Mouse (Mus musculus): ENCODE results near the gene Frmd5. TPM values are rescaled to one million over a fixed set of nuclear protein-coding genes. Genes with fewer than 3 reads are reported as not detected.
A peak's percentile ranks its signal among the peaks of the same experiment; 100 is the strongest.

Frmd5 gene
- total RNA-seq, 2 experiments from 2014 or later, result not detected

DNA sequence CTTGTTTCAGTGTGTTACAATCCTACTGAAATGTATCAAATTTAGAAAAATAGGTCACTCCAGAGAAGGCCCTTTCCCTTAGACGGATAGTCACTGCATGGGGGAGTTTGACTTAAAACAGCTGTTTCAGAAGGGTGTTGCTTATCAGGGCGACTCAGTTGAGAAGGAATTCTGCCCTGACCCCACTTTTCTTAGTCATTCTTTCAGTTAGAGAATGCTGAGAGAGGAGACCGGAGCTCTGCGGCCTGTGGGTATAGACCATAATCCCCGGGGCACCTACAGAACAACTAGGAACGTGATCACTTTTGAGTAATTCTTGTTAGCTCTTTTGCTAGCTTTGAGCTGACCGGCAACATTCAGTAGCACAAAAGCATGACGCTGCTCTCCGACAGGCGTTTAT lies 178.6 kb downstream of the Frmd5 start:
- ATAC-seq (replicated peaks; ENCODE audit: poor library complexity), result no peak

DNA sequence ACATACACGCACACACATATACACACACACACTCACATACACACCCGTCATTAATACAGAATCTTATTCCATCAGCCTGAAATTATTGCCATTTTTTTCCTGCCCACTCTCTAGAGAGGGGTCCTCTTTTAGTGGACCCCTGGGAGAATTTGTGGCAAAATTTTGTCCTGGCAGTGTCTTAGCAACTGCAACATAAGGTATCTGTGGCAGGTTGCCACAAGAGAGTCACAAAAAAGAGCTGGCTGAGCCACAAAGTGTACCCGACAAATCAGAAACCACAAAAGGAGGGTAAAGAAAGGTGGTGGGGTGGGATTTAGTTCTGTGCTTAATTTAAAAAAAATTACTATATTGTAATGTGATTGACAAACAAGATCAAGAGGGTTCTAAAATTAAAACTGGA lies 181.0 kb downstream of the Frmd5 start:
- ATAC-seq (replicated peaks; ENCODE audit: poor library complexity), result no peak

GRCm38 (mm10) chr2:121621262-121622163 lies 185.4 kb downstream of the Frmd5 start:
- ATAC-seq (replicated peaks; ENCODE audit: poor library complexity), result no peak

- no peak for ATAC-seq (replicated peaks; ENCODE audit: poor library complexity)
Measured at GRCm38 (mm10) chr2:121620582-121621261, 186.2 kb downstream of the Frmd5 start.

- no peak for ATAC-seq (replicated peaks; ENCODE audit: poor library complexity)
Measured at GRCm38 (mm10) chr2:121615199-121615559, 191.7 kb downstream of the Frmd5 start.

GRCm38 (mm10) chr2:121614483-121615198 lies 192.2 kb downstream of the Frmd5 start:
- ATAC-seq (replicated peaks; ENCODE audit: poor library complexity), result no peak

GRCm38 (mm10) chr2:121612112-121612511 lies 194.8 kb downstream of the Frmd5 start:
- ATAC-seq (replicated peaks; ENCODE audit: poor library complexity), result peak; percentile 66; the same call in 1 of the 2 replicates

DNA sequence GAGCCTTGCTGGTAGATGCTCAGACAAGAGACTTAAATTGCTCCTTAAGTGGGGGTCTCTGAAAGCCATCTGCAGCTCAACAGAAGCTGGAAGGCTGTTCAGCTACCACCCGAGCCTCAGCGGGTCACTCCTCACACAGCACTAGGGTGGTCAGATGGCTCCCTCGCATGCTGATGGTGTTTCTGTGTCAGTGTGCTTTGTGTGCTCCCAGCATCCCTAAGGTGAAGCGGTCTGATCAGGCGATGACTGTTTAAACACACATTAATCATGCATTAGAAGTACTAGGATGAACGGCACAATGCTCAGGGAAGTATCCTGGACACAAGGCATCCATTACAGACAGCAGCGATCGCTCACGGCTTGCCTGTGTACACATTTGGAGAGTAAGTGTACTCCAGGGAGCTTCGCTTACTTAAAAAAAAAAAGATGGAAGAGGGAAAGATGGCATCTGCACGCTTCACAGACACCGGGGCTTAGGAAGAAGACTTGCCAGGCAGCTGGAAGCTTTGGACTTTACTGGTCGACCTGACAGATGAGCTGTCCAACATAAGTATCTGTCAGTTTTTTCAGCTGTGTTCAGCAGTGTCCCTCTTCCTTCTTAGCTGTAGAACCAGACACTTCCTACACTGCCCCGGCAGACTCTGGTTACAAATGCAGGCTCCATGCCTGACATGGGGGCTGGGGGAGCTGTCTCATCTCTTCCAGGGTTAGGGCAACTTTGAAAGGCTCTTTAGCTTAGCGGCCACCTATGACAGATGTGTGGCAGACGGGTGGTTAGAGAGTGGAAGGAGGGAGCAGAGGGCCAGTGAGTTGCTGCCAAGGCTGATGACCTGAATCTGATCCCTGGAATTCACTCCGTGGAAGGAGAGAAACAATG lies 196.6 kb downstream of the Frmd5 start:
- ATAC-seq (replicated peaks; ENCODE audit: poor library complexity), result no peak

GRCm38 (mm10) chr2:121609141-121609724 lies 197.7 kb downstream of the Frmd5 start:
- ATAC-seq (replicated peaks; ENCODE audit: poor library complexity), result no peak

DNA sequence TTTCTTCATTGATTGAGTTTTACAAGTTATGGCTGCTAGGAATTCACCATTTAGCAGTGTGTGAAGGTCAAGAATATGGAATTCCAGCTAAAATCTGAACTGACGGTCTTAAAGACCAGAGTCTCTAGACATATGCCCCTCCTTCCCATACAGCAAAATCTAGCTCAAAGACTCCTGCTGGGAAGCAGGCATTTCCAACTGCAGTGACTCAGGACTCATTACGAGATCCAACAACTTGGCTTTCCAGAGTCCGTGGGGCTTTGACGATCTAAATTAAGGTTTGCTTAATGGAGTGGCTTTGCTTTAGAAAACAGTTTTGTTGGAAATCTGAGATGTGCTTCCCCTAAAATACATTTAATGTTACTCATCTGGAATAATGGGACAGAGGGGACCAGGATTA lies 204.5 kb downstream of the Frmd5 start:
- ATAC-seq (replicated peaks; ENCODE audit: poor library complexity), result no peak

- no peak for ATAC-seq (replicated peaks; ENCODE audit: poor library complexity)
Measured at GRCm38 (mm10) chr2:121601543-121601942, 205.3 kb downstream of the Frmd5 start.

DNA sequence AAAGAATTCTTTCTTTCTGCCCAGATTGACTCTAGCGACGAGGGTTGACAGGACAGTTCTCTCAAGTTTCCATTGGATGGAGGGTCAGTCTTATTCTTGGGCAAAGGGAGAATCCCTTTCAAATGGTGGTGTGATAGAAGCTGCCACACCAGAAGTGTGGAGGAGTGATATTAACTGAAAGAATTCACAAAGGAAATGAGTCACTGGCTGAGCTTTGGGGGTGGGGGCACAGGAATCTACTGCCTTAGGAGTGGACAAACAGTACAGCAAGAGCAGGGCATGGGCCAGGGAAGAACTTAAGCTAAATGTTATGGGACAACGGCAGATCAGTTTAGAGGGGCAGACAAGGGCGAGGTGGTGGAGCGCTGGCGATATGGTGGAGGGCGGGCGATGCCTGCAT lies 206.2 kb downstream of the Frmd5 start:
- no peak for ATAC-seq (replicated peaks; ENCODE audit: poor library complexity)

DNA sequence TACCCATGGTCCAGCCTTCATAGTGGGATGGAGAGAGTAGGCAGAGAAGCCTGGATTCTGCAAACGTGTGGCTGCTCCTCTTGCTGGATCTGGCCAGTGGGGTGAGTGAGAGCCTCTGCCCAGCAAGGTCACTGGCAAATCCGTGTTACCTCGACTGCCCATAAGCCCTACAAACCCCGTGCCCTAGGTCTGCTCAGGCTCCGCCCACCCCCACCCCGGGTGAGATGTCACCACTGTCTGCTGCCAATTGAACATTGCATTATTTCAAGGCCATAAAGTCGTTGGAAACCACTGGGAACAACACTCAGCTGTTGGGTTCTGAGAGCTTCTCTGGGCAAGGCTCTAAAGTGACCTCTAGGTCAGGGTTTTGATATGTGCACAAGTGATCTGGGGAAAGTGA lies 208.6 kb downstream of the Frmd5 start:
- ATAC-seq (replicated peaks; ENCODE audit: poor library complexity), result no peak

GRCm38 (mm10) chr2:121596621-121597020 lies 210.3 kb downstream of the Frmd5 start:
- 0 out of 2 replicates have a peak, but pooled peaks have one; percentile 35 for ATAC-seq (replicated peaks; ENCODE audit: poor library complexity)

DNA sequence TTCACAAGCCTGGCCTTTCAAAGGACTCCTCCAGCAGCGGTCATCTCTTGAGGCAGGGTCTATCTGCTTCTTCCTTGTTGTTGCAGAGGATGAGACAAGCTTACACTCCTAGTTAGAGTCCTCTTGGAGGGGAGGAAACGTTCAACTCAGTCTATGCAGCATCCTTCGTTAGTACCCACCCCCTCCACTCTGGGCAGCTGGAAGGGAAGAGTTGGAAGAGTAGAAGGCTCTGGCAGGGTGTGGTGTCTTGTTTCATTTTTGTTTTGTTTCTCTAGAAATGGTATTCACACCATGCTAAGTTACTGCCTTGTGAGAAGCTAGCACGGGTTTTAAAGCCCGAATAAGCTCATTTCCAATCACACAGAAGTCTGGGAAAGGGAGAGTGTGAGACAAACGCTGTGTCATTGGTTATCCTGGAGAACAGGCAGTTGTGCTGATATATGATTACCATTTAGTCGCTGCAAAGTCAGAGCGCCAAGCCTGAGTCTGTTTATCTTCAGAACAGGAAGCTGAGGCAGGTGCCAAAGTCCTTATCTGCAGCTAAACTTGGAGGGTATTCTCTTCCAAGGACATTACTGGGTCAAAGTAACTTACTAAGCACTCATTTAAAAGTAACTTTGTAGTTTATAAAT lies 212.1 kb downstream of the Frmd5 start:
- peak; percentile 82 for ATAC-seq (replicated peaks; ENCODE audit: poor library complexity)

- ATAC-seq (replicated peaks; ENCODE audit: poor library complexity), result no peak
Measured at GRCm38 (mm10) chr2:121594131-121594530, 212.8 kb downstream of the Frmd5 start.

DNA sequence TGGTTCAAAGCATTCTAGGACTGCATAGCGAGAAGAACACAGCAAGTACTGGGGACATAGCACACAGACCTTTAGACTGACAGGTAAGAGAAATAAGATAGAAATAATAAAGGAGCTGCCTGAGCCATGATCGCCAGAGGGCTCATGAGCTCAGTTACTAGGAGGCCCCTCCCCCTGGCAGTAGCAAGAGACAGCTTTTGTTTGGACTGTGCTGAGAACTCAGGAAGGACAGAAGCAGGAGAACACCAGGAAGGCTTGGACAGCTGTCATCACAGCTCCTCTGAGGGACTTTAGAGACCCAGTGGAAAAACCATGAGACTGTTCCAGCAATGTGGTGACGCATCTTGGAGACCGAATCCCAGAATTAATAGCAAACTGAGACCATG lies 218.6 kb downstream of the Frmd5 start:
- ATAC-seq (replicated peaks; ENCODE audit: poor library complexity), result peak; percentile 15; the same call in 1 of the 2 replicates

GRCm38 (mm10) chr2:121587523-121588308 lies 219.2 kb downstream of the Frmd5 start:
- peak; percentile 70 for ATAC-seq (replicated peaks; ENCODE audit: poor library complexity)

DNA sequence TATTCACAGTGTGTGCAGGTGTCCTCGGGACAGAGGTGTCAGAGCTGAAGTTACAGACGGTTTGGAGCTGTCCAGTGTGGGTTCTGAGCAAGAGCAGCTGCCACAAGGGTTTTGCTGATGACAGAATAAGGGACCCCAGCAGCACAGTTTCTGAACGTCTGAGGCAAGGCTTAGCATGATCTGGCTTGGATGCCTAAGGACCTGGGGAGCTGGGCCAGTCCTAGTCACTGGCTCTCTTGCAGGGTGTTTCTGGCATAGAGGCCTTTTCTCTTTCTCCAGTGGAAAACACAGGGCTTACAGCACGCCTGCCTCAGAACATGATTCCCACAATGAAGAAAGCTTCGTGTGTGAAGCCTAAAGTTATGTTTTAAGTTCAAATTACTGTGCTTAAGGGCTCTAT lies 222.2 kb downstream of the Frmd5 start:
- ATAC-seq (replicated peaks; ENCODE audit: poor library complexity), result no peak
